Mouse (Mus musculus) stomach, postnatal 0 days (tissue): ENCODE measurements at regions not wholly inside any gene's neighbourhood (a gene's known extent, or its start where the extent isn't known, plus 50 kb on each side); places are given as distances from the start of the nearest gene placed in this dataset.

Experiments used
- ATAC-seq: fragments of 200-750 bp; cut with Nextera tagmentation; 2 replicates; pipeline ENCODE4 v1.8.0; 2017; ENCODE audit not compliant: low FRiP score, low TSS enrichment
- DNase-seq: peaks from one replicate; pipeline ENCODE4 v3.0.0-alpha.2; 2016; ENCODE audit warnings: low spot score
- H3K27ac ChIP-seq: fragments of 300-500 bp; sonication (generic); replicated peaks from 2 replicates; pipeline ENCODE4 v1.5.1; 2014; ENCODE audit warnings: mild to moderate bottlenecking, control low read depth
- H3K27me3 ChIP-seq: fragments of 300-500 bp; sonication (generic); 2 replicates; pipeline ENCODE4 v1.6.1; 2014; ENCODE audit warnings: low read length; ENCODE audit not compliant: control insufficient read depth, insufficient read depth
- H3K36me3 ChIP-seq: fragments of 300-500 bp; sonication (generic); 2 replicates; pipeline ENCODE4 v1.6.1; 2014; ENCODE audit warnings: low read length, mixed read lengths; ENCODE audit not compliant: control insufficient read depth, insufficient read depth
- H3K4me1 ChIP-seq: fragments of 300-500 bp; sonication (generic); replicated peaks from 2 replicates; pipeline ENCODE4 v1.6.1; 2014; ENCODE audit warnings: antibody characterized with exemption; ENCODE audit not compliant: control insufficient read depth, insufficient read depth
- H3K4me2 ChIP-seq: fragments of 300-500 bp; sonication (generic); replicated peaks from 2 replicates; pipeline ENCODE4 v1.6.1; 2014; ENCODE audit warnings: low read depth, mild to moderate bottlenecking, control low read depth, moderate library complexity
- H3K4me3 ChIP-seq: fragments of 300-500 bp; sonication (generic); 2 replicates; pipeline ENCODE4 v1.5.1; 2014; ENCODE audit warnings: low read depth, low read length, control low read depth
- H3K9ac ChIP-seq: fragments of 300-500 bp; sonication (generic); 2 replicates; pipeline ENCODE4 v1.6.1; 2014; ENCODE audit warnings: mild to moderate bottlenecking, low read length, control low read depth, mixed read lengths
- H3K9me3 ChIP-seq: fragments of 300-500 bp; sonication (generic); 2 replicates; pipeline ENCODE4 v1.6.1; 2016; ENCODE audit warnings: low read length; ENCODE audit not compliant: control insufficient read depth
- CTCF ChIP-seq: IDR thresholded peaks from 2 replicates; pipeline ENCODE4 v1.5.1; 2016; ENCODE audit warnings: antibody characterized with exemption, low read depth, mild to moderate bottlenecking, moderate library complexity
- EP300 ChIP-seq: optimal IDR thresholded peaks from 2 replicates; pipeline ENCODE3; 2016; ENCODE audit warnings: antibody characterized with exemption
- WGBS: fragments of 180-500 bp; shearing (Covaris S2); extraction: QIAGEN DNeasy Blood & Tissue Kit; methylation state at CpG from one replicate; pipeline ENCODE4 v1.1.7; 2014; 5-methylcytosine and 5-hydroxymethylcytosine counted together

DNA sequence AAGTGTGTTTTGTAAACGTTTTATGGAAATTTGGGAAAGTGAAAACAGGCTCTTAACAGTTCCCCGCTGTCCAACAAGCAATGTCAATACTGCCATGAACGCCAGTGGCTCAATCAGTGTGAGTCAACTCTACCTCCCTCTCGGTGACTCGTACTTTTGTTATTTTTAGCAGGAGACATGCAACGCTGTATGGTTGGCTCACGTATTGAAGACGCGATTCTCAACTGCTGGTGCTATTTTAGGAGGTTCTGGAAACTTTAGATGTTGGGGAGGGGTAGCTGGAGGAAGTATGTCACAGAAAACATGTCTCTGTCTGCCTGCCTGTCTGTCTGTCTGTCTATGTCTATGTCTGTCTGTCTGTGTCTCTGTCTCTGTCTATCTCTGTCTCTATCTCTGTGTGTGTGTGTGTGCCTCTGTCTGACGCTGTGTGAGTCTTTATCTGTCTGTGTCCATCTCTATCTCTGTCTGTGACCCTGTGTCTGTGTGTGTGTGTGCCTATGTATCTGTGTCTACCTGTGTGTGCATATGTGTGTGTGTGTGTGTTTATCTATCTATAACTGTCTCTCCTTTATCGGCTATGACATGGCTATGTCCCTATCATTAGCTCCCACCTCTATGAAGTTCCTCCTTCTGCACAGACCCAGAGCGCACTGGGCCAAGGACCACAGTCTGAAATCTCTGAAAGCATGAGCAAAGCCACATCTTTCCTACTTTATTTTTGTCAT, 283.9 kb upstream of the Runx1 start:
- peak; percentile 51; the same call in 1 of the 2 replicates for ATAC-seq
- H3K4me1 ChIP-seq: no peaks in the 10 kb centered on the region; the same call in 1 of the 2 replicates
- no peak for TF ChIP-seq CTCF
- TF ChIP-seq EP300: no peak
- H3K27ac ChIP-seq: no peak overlapping the region
- H3K4me3 ChIP-seq: no peak overlapping the region
- no peaks in the 10 kb centered on the region for H3K36me3 ChIP-seq
- no peaks in the 10 kb centered on the region for H3K27me3 ChIP-seq
- no peak overlapping the region for H3K4me2 ChIP-seq
- no peak for DNase-seq
- 38% methylated on average over 12 of the region's 12 CpGs for WGBS
- H3K9me3 ChIP-seq: no peaks in the 10 kb centered on the region
- no peak overlapping the region for H3K9ac ChIP-seq

- H3K27me3 ChIP-seq: no peaks in the 10 kb centered on the region
- 74% methylated on average over 5 of the region's 5 CpGs for WGBS
- H3K9ac ChIP-seq: no peak overlapping the region
- no peak overlapping the region for H3K4me2 ChIP-seq
- no peak for DNase-seq
- no peaks in the 10 kb centered on the region for H3K9me3 ChIP-seq
- H3K36me3 ChIP-seq: no peaks in the 10 kb centered on the region
- ATAC-seq: no peak
- H3K4me1 ChIP-seq: no peaks in the 10 kb centered on the region; the same call in 1 of the 2 replicates
- no peak for TF ChIP-seq EP300
- peak; percentile 49 for TF ChIP-seq CTCF
- no peak overlapping the region for H3K4me3 ChIP-seq
- H3K27ac ChIP-seq: no peak overlapping the region
Observed at GRCm38 (mm10) chr16:93107524-93107845, 281.5 kb upstream of the Runx1 start.

DNA sequence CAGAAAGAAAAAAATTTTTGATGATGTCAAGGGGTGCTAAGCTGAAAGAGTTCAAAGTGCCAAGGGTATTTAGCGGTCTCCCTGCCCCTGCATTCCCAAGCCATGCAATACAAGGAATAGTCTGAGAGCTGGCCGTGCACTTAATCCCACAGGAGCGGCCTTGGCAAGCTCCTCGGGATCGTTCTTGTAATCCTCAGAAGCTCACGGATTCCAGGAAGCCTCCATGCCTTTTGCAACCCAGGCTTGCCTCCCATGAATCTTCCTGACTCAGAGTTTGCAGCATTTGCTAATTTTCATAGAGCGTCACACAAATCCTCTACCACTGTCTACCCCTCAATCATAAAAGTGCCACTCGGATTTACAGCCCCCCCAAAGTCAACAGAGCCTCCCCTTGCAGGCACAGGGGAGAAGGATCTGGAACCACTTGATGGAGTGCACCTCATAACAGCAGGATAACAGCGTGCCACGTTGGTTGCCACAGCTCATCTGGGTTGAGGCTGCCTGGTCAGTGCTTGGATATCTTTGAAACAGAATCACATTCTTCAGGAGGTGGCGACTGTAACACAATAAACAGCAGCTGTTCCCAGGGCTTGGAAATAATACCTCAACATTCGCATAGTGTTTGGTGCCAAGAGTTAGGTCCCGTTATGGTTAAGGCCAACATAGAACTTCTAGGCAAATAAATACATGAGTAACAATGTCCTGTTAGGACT, 281.0 kb upstream of the Runx1 start:
- ATAC-seq (no peak; the same call in 1 of the 2 replicates), DNase-seq (no peak)
- no peak overlapping the region for H3K9ac ChIP-seq
- no peaks in the 10 kb centered on the region; the same call in 1 of the 2 replicates for H3K4me1 ChIP-seq
- no peaks in the 10 kb centered on the region for H3K9me3 ChIP-seq
- H3K36me3 ChIP-seq: no peaks in the 10 kb centered on the region
- H3K27me3 ChIP-seq: no peaks in the 10 kb centered on the region
- no peak overlapping the region for H3K4me2 ChIP-seq
- H3K27ac ChIP-seq: 0 out of 2 replicates have a peak overlapping the region, but pooled peaks have one; percentile 35
- TF ChIP-seq CTCF (no peak), EP300 (no peak)
- no peak overlapping the region for H3K4me3 ChIP-seq
- 45% methylated on average over 13 of the region's 13 CpGs for WGBS

- WGBS: 40% methylated on average over 3 of the region's 3 CpGs
- H3K36me3 ChIP-seq: no peaks in the 10 kb centered on the region
- H3K27ac ChIP-seq: no peak overlapping the region
- H3K4me1 ChIP-seq: no peaks in the 10 kb centered on the region
- no peak for DNase-seq
- no peak overlapping the region for H3K4me3 ChIP-seq
- TF ChIP-seq CTCF (no peak), EP300 (no peak)
- no peaks in the 10 kb centered on the region for H3K27me3 ChIP-seq
- ATAC-seq: no peak
- no peak overlapping the region for H3K9ac ChIP-seq
- H3K4me2 ChIP-seq: no peak overlapping the region
- no peaks in the 10 kb centered on the region for H3K9me3 ChIP-seq
Observed at GRCm38 (mm10) chr16:93102174-93102573, 276.2 kb upstream of the Runx1 start.

DNA sequence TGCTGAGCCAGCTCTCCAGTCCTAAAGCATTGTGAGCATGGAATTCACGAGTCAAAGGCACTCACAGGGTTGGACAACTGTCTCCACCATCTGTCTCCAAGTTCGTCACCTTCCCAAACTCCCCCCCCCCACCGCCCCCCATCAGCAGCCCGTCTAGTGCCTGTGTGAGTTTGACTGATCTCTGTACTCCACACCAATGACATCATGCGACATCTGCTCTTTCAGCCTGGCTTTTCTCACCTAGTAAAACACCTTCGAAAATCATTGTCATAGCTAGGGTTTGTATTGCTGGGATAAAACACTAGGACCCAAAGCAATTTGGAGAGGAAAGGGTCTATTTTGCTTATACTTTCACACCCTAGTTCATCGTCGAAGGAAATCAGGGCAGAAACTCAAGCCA, 272.1 kb upstream of the Runx1 start:
- no peak for ATAC-seq
- 68% methylated on average over 8 of the region's 8 CpGs for WGBS

DNA sequence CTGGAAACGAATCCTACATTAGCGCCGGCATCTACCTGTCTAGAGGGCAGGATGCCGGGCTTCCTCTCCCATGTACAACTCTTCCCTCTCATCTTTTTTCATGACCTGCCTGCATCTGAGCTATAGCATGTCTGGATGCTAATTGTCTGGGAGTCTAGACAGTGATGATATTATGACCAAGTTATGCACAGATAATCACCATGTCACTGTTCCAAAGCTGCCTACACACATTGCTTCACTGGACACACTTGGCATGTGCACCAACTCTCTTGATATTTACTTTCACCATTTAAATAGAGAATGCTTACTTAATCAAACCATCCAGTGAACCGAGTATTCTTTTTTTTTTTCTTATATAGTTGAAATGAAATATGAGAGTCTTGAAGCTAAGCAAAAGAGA, 270.2 kb upstream of the Runx1 start:
- Histone ChIP-seq H3K4me1 (no peaks in the 10 kb centered on the region), H3K4me3 (no peak overlapping the region), H3K9me3 (no peaks in the 10 kb centered on the region), H3K9ac (no peak overlapping the region), H3K27me3 (no peaks in the 10 kb centered on the region), H3K36me3 (no peaks in the 10 kb centered on the region), H3K4me2 (no peak overlapping the region), H3K27ac (no peak overlapping the region)
- DNase-seq: no peak
- no peak for ATAC-seq
- TF ChIP-seq EP300: no peak
- TF ChIP-seq CTCF: no peak
- 70% methylated on average over 5 of the region's 5 CpGs for WGBS

More for the DNA sequence above, 272.1 kb upstream of the Runx1 start:
- TF ChIP-seq CTCF: no peak
- no peak for TF ChIP-seq EP300
- Histone ChIP-seq H3K4me1 (no peaks in the 10 kb centered on the region), H3K4me3 (no peak overlapping the region), H3K4me2 (no peak overlapping the region), H3K9ac (no peak overlapping the region), H3K27me3 (no peaks in the 10 kb centered on the region), H3K9me3 (no peaks in the 10 kb centered on the region), H3K36me3 (no peaks in the 10 kb centered on the region), H3K27ac (no peak overlapping the region)
- DNase-seq: no peak
